Mouse (Mus musculus) small intestine, adult 2 months (tissue): Measurements from ENCODE around the gene Ap3d1.

Source experiments
- CTCF ChIP-seq: fragments of 200-500 bp; IDR thresholded peaks from 2 replicates; pipeline ENCODE4 v1.5.1; 2012; ENCODE audit warnings: low read depth, mild to moderate bottlenecking, control low read depth, inconsistent platforms, low read length, moderate library complexity, mixed read lengths; ENCODE audit not compliant: insufficient replicate concordance, insufficient read length; ENCODE audit errors: extremely low read depth
- POLR2A ChIP-seq: fragments of 200-500 bp; IDR thresholded peaks from 2 replicates; pipeline ENCODE4 v1.6.1; 2012; ENCODE audit warnings: low read depth, mild to moderate bottlenecking, control low read depth, inconsistent platforms, low read length, moderate library complexity

DNA sequence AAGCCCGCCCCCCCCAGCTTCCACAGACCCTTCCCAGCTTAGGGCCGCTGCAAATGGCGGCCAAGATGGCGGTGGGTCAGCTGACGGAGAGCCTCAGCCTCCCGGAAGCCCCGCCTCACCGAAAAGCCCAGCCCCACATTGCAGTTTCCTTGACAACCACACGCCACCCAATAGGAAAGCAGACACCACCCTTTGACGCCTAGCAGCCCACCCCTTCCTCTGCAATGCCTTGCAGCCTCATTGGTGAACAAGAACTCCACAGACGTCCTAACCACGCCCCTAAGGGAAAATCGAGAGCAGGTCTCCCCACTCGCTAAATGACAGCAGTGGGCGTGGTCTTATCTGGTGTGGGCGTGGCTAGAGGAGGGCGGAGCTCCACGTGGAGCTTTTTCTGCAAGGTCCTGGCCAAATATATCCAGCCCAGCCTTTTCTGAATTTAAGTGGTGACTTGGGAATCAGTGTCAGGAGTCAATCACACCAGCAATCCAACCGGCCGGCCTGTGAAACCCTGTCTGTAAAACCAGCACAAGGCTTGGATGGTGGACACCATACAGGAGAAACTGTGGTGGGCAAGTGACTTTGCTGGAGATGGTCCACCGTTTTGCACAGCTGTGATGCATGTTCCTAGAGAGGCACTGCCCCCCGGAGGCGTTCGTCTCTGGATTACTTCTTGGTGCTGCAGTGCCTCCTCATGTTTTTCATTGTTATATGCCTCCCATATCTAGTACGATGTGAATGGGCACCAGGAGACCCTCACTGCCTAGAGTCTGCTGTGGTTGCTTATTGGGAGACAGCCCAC is at the start of gene Ap3d1:
- TF ChIP-seq CTCF = no peak
- no peak; the same call in 1 of the 2 replicates for TF ChIP-seq POLR2A
